Mouse (Mus musculus): ENCODE measurements around the gene Tirap. TPM values are rescaled to one million over a fixed set of nuclear protein-coding genes. Genes with fewer than 3 reads are reported as not detected.

Tirap gene
- 15.4 and 16.3 TPM in 2 replicates for polyA plus RNA-seq (2015; fragmentation: Nextera tagmentation; extraction: Ambion mirVana)

GRCm38 (mm10) chr9:35199772-35200471, at the start of gene Tirap, which contains the start of gene Srpr:
Gene Tirap (minus strand): TSS chr9:35200291.
Gene Srpr (plus strand): TSS chr9:35200175.
- Histone ChIP-seq H3K4me1 (peaks cover 16% of the 10 kb centered on the region), H3K4me2 (replicated peaks) (peak within 1 kb of the TSS; percentile 82), H3K9me3 (no peaks in the 10 kb centered on the region), H3K4me3 (peak within 1 kb of the TSS; percentile 66), H3K27ac (peak within 1 kb of the TSS; percentile 58; the same call in 1 of the 2 replicates), H3K9ac (peak within 1 kb of the TSS; percentile 81), H3K27me3 (no peaks in the 10 kb centered on the region), H3K36me3 (peaks cover 10% of the 10 kb centered on the region)
- peak; percentile 93 for ATAC-seq (ENCODE audit: low FRiP score, low read depth)
- under 1% methylated on average over 44 of the region's 44 CpGs for WGBS

- no peaks in the 10 kb centered on the region for H3K9me3 ChIP-seq
- peak overlapping the region; percentile 61; the same call in 1 of the 2 replicates for H3K27ac ChIP-seq
- no peak overlapping the region for H3K4me2 ChIP-seq (replicated peaks)
- ATAC-seq (ENCODE audit: low FRiP score, low read depth) = peak; percentile 83
- peaks cover 15% of the 10 kb centered on the region for H3K4me1 ChIP-seq
- no peak overlapping the region for H3K9ac ChIP-seq
- no peak overlapping the region for H3K4me3 ChIP-seq
- no peaks in the 10 kb centered on the region for H3K36me3 ChIP-seq
- H3K27me3 ChIP-seq = no peaks in the 10 kb centered on the region
Observed at GRCm38 (mm10) chr9:35249476-35249875, 49.4 kb upstream of the Tirap start.

GRCm38 (mm10) chr9:35247405-35247804, 47.3 kb upstream of the Tirap start:
- H3K9ac ChIP-seq = no peak overlapping the region
- WGBS = 85% methylated on average over 2 of the region's 2 CpGs
- H3K9me3 ChIP-seq = no peaks in the 10 kb centered on the region
- H3K4me1 ChIP-seq = peaks cover 15% of the 10 kb centered on the region
- no peaks in the 10 kb centered on the region for H3K27me3 ChIP-seq
- no peak overlapping the region for H3K4me3 ChIP-seq
- H3K4me2 ChIP-seq (replicated peaks) = no peak overlapping the region
- H3K27ac ChIP-seq = no peak overlapping the region
- no peaks in the 10 kb centered on the region for H3K36me3 ChIP-seq
- ATAC-seq (ENCODE audit: low FRiP score, low read depth) = no peak

- Histone ChIP-seq H3K27me3 (no peaks in the 10 kb centered on the region), H3K36me3 (peaks cover 8% of the 10 kb centered on the region), H3K27ac (no peak overlapping the region), H3K4me2 (replicated peaks) (no peak overlapping the region), H3K9me3 (no peaks in the 10 kb centered on the region), H3K4me1 (no peaks in the 10 kb centered on the region), H3K9ac (no peak overlapping the region), H3K4me3 (no peak overlapping the region)
- ATAC-seq (ENCODE audit: low FRiP score, low read depth) = no peak
- 68% methylated on average over 1 of the region's 1 CpGs for WGBS
Observed at GRCm38 (mm10) chr9:35239734-35240133, 39.6 kb upstream of the Tirap start.

GRCm38 (mm10) chr9:35238915-35239571, 39.0 kb upstream of the Tirap start:
- Histone ChIP-seq H3K4me3 (no peak overlapping the region), H3K27me3 (no peaks in the 10 kb centered on the region), H3K27ac (no peak overlapping the region), H3K9me3 (no peaks in the 10 kb centered on the region), H3K9ac (no peak overlapping the region), H3K4me2 (replicated peaks) (no peak overlapping the region), H3K36me3 (peaks cover 15% of the 10 kb centered on the region), H3K4me1 (no peaks in the 10 kb centered on the region)
- WGBS = 72% methylated on average over 6 of the region's 6 CpGs
- ATAC-seq (ENCODE audit: low FRiP score, low read depth) = no peak

- no peak for ATAC-seq (ENCODE audit: low FRiP score, low read depth)
- H3K27me3 ChIP-seq = no peaks in the 10 kb centered on the region
- WGBS = 95% methylated on average over 1 of the region's 1 CpGs
Observed at GRCm38 (mm10) chr9:35238371-35238770, 38.3 kb upstream of the Tirap start.

GRCm38 (mm10) chr9:35235996-35236395, 35.9 kb upstream of the Tirap start:
- 72% methylated on average over 3 of the region's 3 CpGs for WGBS
- Histone ChIP-seq H3K36me3 (peaks cover 40% of the 10 kb centered on the region), H3K4me1 (no peaks in the 10 kb centered on the region), H3K27me3 (no peaks in the 10 kb centered on the region), H3K4me3 (no peak overlapping the region), H3K9me3 (no peaks in the 10 kb centered on the region), H3K27ac (no peak overlapping the region), H3K9ac (no peak overlapping the region), H3K4me2 (replicated peaks) (no peak overlapping the region)
- no peak for ATAC-seq (ENCODE audit: low FRiP score, low read depth)

More at GRCm38 (mm10) chr9:35238371-35238770, 38.3 kb upstream of the Tirap start:
- Histone ChIP-seq H3K4me2 (replicated peaks) (no peak overlapping the region), H3K9me3 (no peaks in the 10 kb centered on the region), H3K9ac (no peak overlapping the region), H3K36me3 (peaks cover 20% of the 10 kb centered on the region), H3K4me3 (no peak overlapping the region), H3K4me1 (no peaks in the 10 kb centered on the region), H3K27ac (no peak overlapping the region)

GRCm38 (mm10) chr9:35228671-35229070, 28.6 kb upstream of the Tirap start:
- H3K4me2 ChIP-seq (replicated peaks) = no peak overlapping the region
- no peaks in the 10 kb centered on the region for H3K4me1 ChIP-seq
- H3K9me3 ChIP-seq = no peaks in the 10 kb centered on the region
- H3K27me3 ChIP-seq = no peaks in the 10 kb centered on the region
- H3K27ac ChIP-seq = no peak overlapping the region
- H3K36me3 ChIP-seq = peaks cover 46% of the 10 kb centered on the region
- WGBS = 87% methylated on average over 3 of the region's 3 CpGs
- no peak overlapping the region for H3K9ac ChIP-seq
- no peak for ATAC-seq (ENCODE audit: low FRiP score, low read depth)
- H3K4me3 ChIP-seq = no peak overlapping the region

- ATAC-seq (ENCODE audit: low FRiP score, low read depth) = no peak
- no peak overlapping the region for H3K4me2 ChIP-seq (replicated peaks)
- peaks cover 64% of the 10 kb centered on the region for H3K36me3 ChIP-seq
Observed at GRCm38 (mm10) chr9:35223466-35223865, 23.4 kb upstream of the Tirap start.

GRCm38 (mm10) chr9:35217963-35218362, 17.9 kb upstream of the Tirap start:
- peaks cover 89% of the 10 kb centered on the region for H3K36me3 ChIP-seq
- H3K4me2 ChIP-seq (replicated peaks) = no peak overlapping the region
- H3K9me3 ChIP-seq = no peaks in the 10 kb centered on the region
- no peak overlapping the region for H3K4me3 ChIP-seq
- ATAC-seq (ENCODE audit: low FRiP score, low read depth) = no peak
- no peak overlapping the region for H3K27ac ChIP-seq
- 80% methylated on average over 1 of the region's 1 CpGs for WGBS
- no peaks in the 10 kb centered on the region for H3K4me1 ChIP-seq
- no peaks in the 10 kb centered on the region for H3K27me3 ChIP-seq
- no peak overlapping the region for H3K9ac ChIP-seq

More at GRCm38 (mm10) chr9:35223466-35223865, 23.4 kb upstream of the Tirap start:
- Histone ChIP-seq H3K4me3 (no peak overlapping the region), H3K27ac (no peak overlapping the region), H3K9me3 (no peaks in the 10 kb centered on the region), H3K4me1 (no peaks in the 10 kb centered on the region), H3K9ac (no peak overlapping the region), H3K27me3 (no peaks in the 10 kb centered on the region)
- WGBS = 93% methylated on average over 3 of the region's 3 CpGs

GRCm38 (mm10) chr9:35211573-35212511, 11.8 kb upstream of the Tirap start:
- Histone ChIP-seq H3K4me3 (peak overlapping the region; percentile 93), H3K36me3 (peaks cover 65% of the 10 kb centered on the region), H3K27ac (peak overlapping the region; percentile 73; the same call in 1 of the 2 replicates), H3K9ac (peak overlapping the region; percentile 95), H3K4me1 (peaks cover 15% of the 10 kb centered on the region), H3K27me3 (no peaks in the 10 kb centered on the region), H3K4me2 (replicated peaks) (peak overlapping the region; percentile 85), H3K9me3 (no peaks in the 10 kb centered on the region)
- 36% methylated on average over 26 of the region's 26 CpGs for WGBS
- ATAC-seq (ENCODE audit: low FRiP score, low read depth) = no peak

Data from limb, embryonic 13.5 days (tissue).